Mouse (Mus musculus): ENCODE measurements at regions not wholly inside any gene's neighbourhood (a gene's known extent, or its start where the extent isn't known, plus 50 kb on each side); places are given as distances from the start of the nearest gene placed in this dataset.
A peak's percentile ranks its signal among the peaks of the same experiment; 100 is the strongest.

DNA sequence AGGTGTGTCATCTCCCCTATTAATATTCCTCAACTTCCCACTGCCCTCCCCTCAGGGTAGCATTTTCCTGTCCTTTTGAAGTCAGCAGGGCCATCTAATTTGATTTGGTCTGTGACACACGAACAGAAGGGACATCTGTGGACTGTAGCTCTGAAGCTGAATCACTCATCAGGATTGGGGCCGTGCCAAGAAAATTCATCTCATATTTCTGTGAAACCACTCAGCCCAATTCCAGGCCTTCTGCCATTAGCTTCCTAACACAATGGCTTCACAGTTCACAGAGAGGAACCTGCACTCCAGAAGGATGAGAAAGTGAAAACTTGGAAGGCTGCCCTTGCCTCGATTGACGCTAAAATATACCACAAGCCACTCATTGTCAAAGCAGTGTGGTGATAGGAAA is 86.1 kb downstream of the Abhd5 start:
- H3K36me3 ChIP-seq (ENCODE audit: control insufficient read depth, insufficient read depth, low read length): no peaks in the 10 kb centered on the region
- H3K4me1 ChIP-seq (ENCODE audit: control insufficient read depth in 2 of 2, insufficient read depth in 2 of 2, low read length in 2 of 2): no peaks in the 10 kb centered on the region
- ATAC-seq (ENCODE audit: insufficient number of reproducible peaks, insufficient read depth, low FRiP score, low read depth): peak; percentile 47; the same call in 1 of the 2 replicates
- 0 out of 2 replicates have a peak, but pooled peaks cover 2% of the 10 kb centered on the region for H3K9me3 ChIP-seq (ENCODE audit: control insufficient read depth, low read length)
- no peak overlapping the region for H3K27ac ChIP-seq (replicated peaks in 1 of 2; ENCODE audit: control insufficient read depth in 1 of 2, insufficient read depth in 1 of 2, low read depth in 2 of 2, low read length in 2 of 2)
- no peaks in the 10 kb centered on the region for H3K27me3 ChIP-seq (ENCODE audit: control insufficient read depth, insufficient read depth, low read length)
- no peak overlapping the region for H3K4me3 ChIP-seq (ENCODE audit: control insufficient read depth in 1 of 2, insufficient read depth in 1 of 2, low read depth in 1 of 2, low read length in 2 of 2)
- H3K9ac ChIP-seq (ENCODE audit: low read length): no peak overlapping the region
- no peak overlapping the region for H3K4me2 ChIP-seq (ENCODE audit: low read length)
- 56% methylated on average over 4 of the region's 4 CpGs for WGBS

DNA sequence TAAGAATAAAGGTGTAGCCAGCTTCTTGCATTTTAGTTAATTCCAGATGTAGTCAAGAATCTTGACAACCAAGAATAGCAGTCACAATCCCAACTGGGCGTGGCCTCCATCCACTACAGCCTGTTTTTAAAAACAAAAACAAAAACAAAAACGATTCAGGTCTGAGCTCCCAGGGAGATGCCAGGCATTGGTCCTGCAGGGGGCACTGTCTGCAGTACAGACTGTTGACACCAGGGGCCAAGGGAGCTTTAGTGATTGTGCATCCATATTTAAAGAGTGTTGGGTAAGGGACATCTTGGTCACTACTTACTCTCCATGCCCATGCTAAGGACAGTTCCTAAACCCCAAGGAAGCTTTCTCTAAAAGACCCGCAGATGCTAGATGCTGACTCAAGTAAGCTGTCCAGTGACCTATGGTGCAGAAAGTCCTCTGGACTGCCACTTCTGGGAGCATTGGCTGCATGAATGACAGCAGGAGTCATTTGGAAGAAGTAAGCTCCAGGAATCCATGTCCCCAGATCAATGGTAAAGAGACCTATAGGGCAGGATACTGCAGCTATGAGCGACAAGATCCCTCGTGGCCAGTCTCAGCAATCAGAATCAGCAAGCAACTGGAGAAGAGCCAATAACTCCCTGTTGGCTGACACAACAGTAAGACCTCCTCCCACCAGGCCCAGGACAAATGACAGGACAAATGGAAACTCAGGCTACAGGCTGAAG is 95.1 kb downstream of the Abhd5 start:
- no peak overlapping the region for H3K27ac ChIP-seq (replicated peaks in 1 of 2; ENCODE audit: control insufficient read depth in 1 of 2, insufficient read depth in 1 of 2, low read depth in 2 of 2, low read length in 2 of 2)
- no peak for ATAC-seq (ENCODE audit: insufficient number of reproducible peaks, insufficient read depth, low FRiP score, low read depth)
- no peaks in the 10 kb centered on the region for H3K4me1 ChIP-seq (ENCODE audit: control insufficient read depth in 2 of 2, insufficient read depth in 2 of 2, low read length in 2 of 2)
- H3K36me3 ChIP-seq (ENCODE audit: control insufficient read depth, insufficient read depth, low read length): no peaks in the 10 kb centered on the region
- WGBS: 62% methylated on average over 5 of the region's 5 CpGs
- H3K4me2 ChIP-seq (ENCODE audit: low read length): no peak overlapping the region
- H3K9ac ChIP-seq (ENCODE audit: low read length): no peak overlapping the region
- no peaks in the 10 kb centered on the region for H3K9me3 ChIP-seq (ENCODE audit: control insufficient read depth, low read length)
- H3K4me3 ChIP-seq (ENCODE audit: control insufficient read depth in 1 of 2, insufficient read depth in 1 of 2, low read depth in 1 of 2, low read length in 2 of 2): no peak overlapping the region
- H3K27me3 ChIP-seq (ENCODE audit: control insufficient read depth, insufficient read depth, low read length): no peaks in the 10 kb centered on the region

DNA sequence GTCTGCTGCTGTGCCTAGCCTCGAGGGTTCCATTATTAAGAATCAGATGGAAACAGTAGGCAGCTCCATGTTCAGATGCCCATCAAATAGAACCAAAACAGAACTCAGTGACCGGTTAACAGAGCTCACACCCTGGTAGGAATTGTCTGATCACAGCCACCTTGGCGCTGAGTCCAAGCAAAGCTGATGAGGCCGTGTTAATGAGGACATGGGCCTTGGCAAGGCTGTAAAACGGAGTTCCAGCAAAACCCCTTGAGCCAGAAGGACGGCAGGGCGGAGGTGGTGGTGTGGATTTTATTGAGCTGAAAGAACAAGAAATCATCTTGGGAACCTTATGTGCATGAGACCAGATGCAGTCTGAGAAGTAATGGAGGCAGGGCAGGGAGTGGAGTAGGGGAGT is 96.2 kb downstream of the Abhd5 start:
- no peaks in the 10 kb centered on the region for H3K36me3 ChIP-seq (ENCODE audit: control insufficient read depth, insufficient read depth, low read length)
- H3K4me2 ChIP-seq (ENCODE audit: low read length): no peak overlapping the region
- no peaks in the 10 kb centered on the region for H3K27me3 ChIP-seq (ENCODE audit: control insufficient read depth, insufficient read depth, low read length)
- no peak overlapping the region for H3K27ac ChIP-seq (replicated peaks in 1 of 2; ENCODE audit: control insufficient read depth in 1 of 2, insufficient read depth in 1 of 2, low read depth in 2 of 2, low read length in 2 of 2)
- H3K4me1 ChIP-seq (ENCODE audit: control insufficient read depth in 2 of 2, insufficient read depth in 2 of 2, low read length in 2 of 2): no peaks in the 10 kb centered on the region
- H3K4me3 ChIP-seq (ENCODE audit: control insufficient read depth in 1 of 2, insufficient read depth in 1 of 2, low read depth in 1 of 2, low read length in 2 of 2): no peak overlapping the region
- WGBS: 84% methylated on average over 7 of the region's 7 CpGs
- no peak for ATAC-seq (ENCODE audit: insufficient number of reproducible peaks, insufficient read depth, low FRiP score, low read depth)
- no peak overlapping the region for H3K9ac ChIP-seq (ENCODE audit: low read length)
- no peaks in the 10 kb centered on the region for H3K9me3 ChIP-seq (ENCODE audit: control insufficient read depth, low read length)

DNA sequence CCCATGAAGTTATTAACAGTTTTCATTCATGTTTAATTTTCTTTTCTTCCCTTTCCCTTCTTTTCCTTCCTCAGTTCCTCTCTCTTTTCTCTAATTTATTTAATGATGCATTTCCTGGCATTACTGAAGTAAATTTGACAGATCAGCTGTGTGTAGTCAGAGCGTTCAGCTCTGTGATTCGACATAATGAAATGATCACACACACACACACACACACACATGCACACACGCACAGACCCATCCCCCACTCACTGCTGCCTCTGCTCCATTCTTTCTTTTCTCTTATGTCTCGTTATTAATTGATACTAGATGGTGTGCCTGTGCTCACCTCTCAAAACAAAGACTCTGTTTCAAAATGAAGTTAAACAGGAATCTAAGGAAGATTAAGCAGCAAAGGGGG is 96.9 kb downstream of the Abhd5 start:
- Histone ChIP-seq H3K4me1 (ENCODE audit: control insufficient read depth in 2 of 2, insufficient read depth in 2 of 2, low read length in 2 of 2) (no peaks in the 10 kb centered on the region), H3K27ac (replicated peaks in 1 of 2; ENCODE audit: control insufficient read depth in 1 of 2, insufficient read depth in 1 of 2, low read depth in 2 of 2, low read length in 2 of 2) (no peak overlapping the region), H3K9me3 (ENCODE audit: control insufficient read depth, low read length) (no peaks in the 10 kb centered on the region), H3K4me3 (ENCODE audit: control insufficient read depth in 1 of 2, insufficient read depth in 1 of 2, low read depth in 1 of 2, low read length in 2 of 2) (no peak overlapping the region), H3K36me3 (ENCODE audit: control insufficient read depth, insufficient read depth, low read length) (no peaks in the 10 kb centered on the region), H3K9ac (ENCODE audit: low read length) (no peak overlapping the region), H3K4me2 (ENCODE audit: low read length) (no peak overlapping the region), H3K27me3 (ENCODE audit: control insufficient read depth, insufficient read depth, low read length) (no peaks in the 10 kb centered on the region)
- ATAC-seq (ENCODE audit: insufficient number of reproducible peaks, insufficient read depth, low FRiP score, low read depth): no peak
- WGBS: 65% methylated on average over 4 of the region's 4 CpGs

DNA sequence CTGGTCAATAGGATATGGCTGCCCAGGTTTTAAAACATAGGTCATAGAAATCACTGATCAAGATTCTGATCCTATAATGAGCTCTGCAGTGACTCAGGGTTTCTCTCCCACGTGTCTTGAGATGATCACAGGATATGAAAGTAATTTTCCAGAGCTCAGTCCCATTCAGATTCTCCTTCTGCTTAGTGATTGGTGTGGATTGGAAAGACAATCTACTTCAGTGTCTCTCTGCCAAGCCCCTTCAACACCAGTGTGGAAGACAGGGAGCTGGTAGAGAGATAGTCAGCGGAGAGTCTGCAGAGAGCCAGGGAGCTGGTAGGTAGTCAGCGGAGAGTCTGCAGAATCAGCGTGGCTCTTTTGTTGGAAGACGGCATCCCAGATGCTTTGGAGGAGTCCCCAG is 99.1 kb downstream of the Abhd5 start:
- WGBS: 70% methylated on average over 5 of the region's 5 CpGs
- no peak overlapping the region for H3K4me3 ChIP-seq (ENCODE audit: control insufficient read depth in 1 of 2, insufficient read depth in 1 of 2, low read depth in 1 of 2, low read length in 2 of 2)
- no peak overlapping the region for H3K27ac ChIP-seq (replicated peaks in 1 of 2; ENCODE audit: control insufficient read depth in 1 of 2, insufficient read depth in 1 of 2, low read depth in 2 of 2, low read length in 2 of 2)
- H3K4me2 ChIP-seq (ENCODE audit: low read length): no peak overlapping the region
- no peaks in the 10 kb centered on the region for H3K9me3 ChIP-seq (ENCODE audit: control insufficient read depth, low read length)
- H3K9ac ChIP-seq (ENCODE audit: low read length): no peak overlapping the region
- no peaks in the 10 kb centered on the region for H3K4me1 ChIP-seq (ENCODE audit: control insufficient read depth in 2 of 2, insufficient read depth in 2 of 2, low read length in 2 of 2)
- no peaks in the 10 kb centered on the region for H3K36me3 ChIP-seq (ENCODE audit: control insufficient read depth, insufficient read depth, low read length)
- ATAC-seq (ENCODE audit: insufficient number of reproducible peaks, insufficient read depth, low FRiP score, low read depth): no peak
- H3K27me3 ChIP-seq (ENCODE audit: control insufficient read depth, insufficient read depth, low read length): no peaks in the 10 kb centered on the region

DNA sequence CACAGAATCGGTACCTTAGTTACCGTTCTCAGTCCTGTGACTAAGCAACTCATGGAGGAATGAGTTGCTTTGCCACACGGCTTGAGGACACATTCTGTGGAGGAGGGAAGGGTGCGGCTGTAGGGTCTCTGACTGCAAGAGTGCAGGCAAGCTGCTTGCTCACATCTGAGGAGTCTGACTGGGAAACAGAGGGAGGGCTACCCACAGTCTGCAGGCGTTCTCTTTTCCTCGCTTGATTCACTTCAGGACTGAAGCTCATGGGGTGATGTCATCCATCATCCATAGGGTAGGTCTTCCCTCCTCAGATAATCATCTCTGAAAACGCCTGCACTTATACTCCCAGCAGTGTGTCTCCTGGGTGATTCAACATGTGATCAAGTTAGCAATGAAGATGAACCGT is 103.9 kb downstream of the Abhd5 start:
- Histone ChIP-seq H3K27me3 (ENCODE audit: control insufficient read depth, insufficient read depth, low read length) (no peaks in the 10 kb centered on the region), H3K9me3 (ENCODE audit: control insufficient read depth, low read length) (no peaks in the 10 kb centered on the region), H3K4me3 (ENCODE audit: control insufficient read depth in 1 of 2, insufficient read depth in 1 of 2, low read depth in 1 of 2, low read length in 2 of 2) (no peak overlapping the region), H3K4me2 (ENCODE audit: low read length) (no peak overlapping the region), H3K27ac (replicated peaks in 1 of 2; ENCODE audit: control insufficient read depth in 1 of 2, insufficient read depth in 1 of 2, low read depth in 2 of 2, low read length in 2 of 2) (no peak overlapping the region), H3K9ac (ENCODE audit: low read length) (no peak overlapping the region), H3K36me3 (ENCODE audit: control insufficient read depth, insufficient read depth, low read length) (no peaks in the 10 kb centered on the region), H3K4me1 (ENCODE audit: control insufficient read depth in 2 of 2, insufficient read depth in 2 of 2, low read length in 2 of 2) (no peaks in the 10 kb centered on the region)
- WGBS: 62% methylated on average over 8 of the region's 8 CpGs
- ATAC-seq (ENCODE audit: insufficient number of reproducible peaks, insufficient read depth, low FRiP score, low read depth): no peak

DNA sequence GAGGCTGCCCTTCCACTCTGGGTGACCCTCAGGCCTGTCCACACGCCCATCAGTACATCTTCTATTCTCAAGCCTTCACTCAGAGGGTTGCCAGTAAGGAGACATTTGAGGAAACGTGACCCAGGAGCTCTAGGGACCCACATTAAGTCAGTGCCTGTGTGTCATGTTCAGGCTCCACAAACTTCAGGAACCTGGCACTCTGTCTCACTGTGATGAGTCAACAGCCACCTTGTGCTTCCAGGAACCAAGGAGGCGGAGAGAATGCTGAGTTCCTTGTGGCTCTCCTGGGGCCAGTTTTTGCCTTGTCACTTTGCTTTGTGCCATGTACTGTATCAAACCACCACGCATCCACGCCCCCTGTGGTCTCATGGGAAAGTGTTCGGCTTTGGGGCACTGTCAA is 104.4 kb downstream of the Abhd5 start:
- Histone ChIP-seq H3K9ac (ENCODE audit: low read length) (no peak overlapping the region), H3K4me2 (ENCODE audit: low read length) (no peak overlapping the region), H3K9me3 (ENCODE audit: control insufficient read depth, low read length) (no peaks in the 10 kb centered on the region), H3K4me3 (ENCODE audit: control insufficient read depth in 1 of 2, insufficient read depth in 1 of 2, low read depth in 1 of 2, low read length in 2 of 2) (no peak overlapping the region), H3K27me3 (ENCODE audit: control insufficient read depth, insufficient read depth, low read length) (no peaks in the 10 kb centered on the region), H3K4me1 (ENCODE audit: control insufficient read depth in 2 of 2, insufficient read depth in 2 of 2, low read length in 2 of 2) (no peaks in the 10 kb centered on the region), H3K36me3 (ENCODE audit: control insufficient read depth, insufficient read depth, low read length) (no peaks in the 10 kb centered on the region), H3K27ac (replicated peaks in 1 of 2; ENCODE audit: control insufficient read depth in 1 of 2, insufficient read depth in 1 of 2, low read depth in 2 of 2, low read length in 2 of 2) (no peak overlapping the region)
- 72% methylated on average over 6 of the region's 6 CpGs for WGBS
- ATAC-seq (ENCODE audit: insufficient number of reproducible peaks, insufficient read depth, low FRiP score, low read depth): no peak

DNA sequence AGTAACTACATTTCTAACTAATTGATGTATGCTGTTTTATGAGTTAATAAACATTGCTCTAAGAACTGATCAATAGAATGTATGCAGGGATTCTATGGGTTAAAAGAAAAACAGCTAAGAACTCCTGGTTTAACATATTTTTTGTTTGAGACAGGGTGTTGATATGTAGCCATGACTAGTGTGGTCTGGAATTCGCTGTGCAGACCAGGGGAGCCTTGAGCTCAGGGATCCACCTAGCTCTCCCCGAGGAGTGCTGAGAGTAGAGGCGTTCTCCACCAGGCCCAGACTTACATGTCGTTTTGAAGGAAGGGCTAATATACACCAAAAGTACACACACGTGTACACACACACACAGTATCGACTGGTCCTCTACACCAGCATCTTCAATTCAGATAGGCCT is 108.1 kb downstream of the Abhd5 start:
- WGBS: 57% methylated on average over 6 of the region's 6 CpGs
- Histone ChIP-seq H3K9ac (ENCODE audit: low read length) (no peak overlapping the region), H3K27ac (replicated peaks in 1 of 2; ENCODE audit: control insufficient read depth in 1 of 2, insufficient read depth in 1 of 2, low read depth in 2 of 2, low read length in 2 of 2) (no peak overlapping the region), H3K4me3 (ENCODE audit: control insufficient read depth in 1 of 2, insufficient read depth in 1 of 2, low read depth in 1 of 2, low read length in 2 of 2) (no peak overlapping the region), H3K36me3 (ENCODE audit: control insufficient read depth, insufficient read depth, low read length) (no peaks in the 10 kb centered on the region), H3K4me1 (ENCODE audit: control insufficient read depth in 2 of 2, insufficient read depth in 2 of 2, low read length in 2 of 2) (no peaks in the 10 kb centered on the region), H3K9me3 (ENCODE audit: control insufficient read depth, low read length) (no peaks in the 10 kb centered on the region), H3K27me3 (ENCODE audit: control insufficient read depth, insufficient read depth, low read length) (no peaks in the 10 kb centered on the region), H3K4me2 (ENCODE audit: low read length) (no peak overlapping the region)
- ATAC-seq (ENCODE audit: insufficient number of reproducible peaks, insufficient read depth, low FRiP score, low read depth): no peak

Data from heart, embryonic 14.5 days (tissue).